Mouse (Mus musculus): ENCODE measurements around the gene Alkal2. TPM values are rescaled to one million over a fixed set of nuclear protein-coding genes. Genes with fewer than 3 reads are reported as not detected.

The Alkal2 gene
- polyA plus RNA-seq, 1 experiment, result not detected

DNA sequence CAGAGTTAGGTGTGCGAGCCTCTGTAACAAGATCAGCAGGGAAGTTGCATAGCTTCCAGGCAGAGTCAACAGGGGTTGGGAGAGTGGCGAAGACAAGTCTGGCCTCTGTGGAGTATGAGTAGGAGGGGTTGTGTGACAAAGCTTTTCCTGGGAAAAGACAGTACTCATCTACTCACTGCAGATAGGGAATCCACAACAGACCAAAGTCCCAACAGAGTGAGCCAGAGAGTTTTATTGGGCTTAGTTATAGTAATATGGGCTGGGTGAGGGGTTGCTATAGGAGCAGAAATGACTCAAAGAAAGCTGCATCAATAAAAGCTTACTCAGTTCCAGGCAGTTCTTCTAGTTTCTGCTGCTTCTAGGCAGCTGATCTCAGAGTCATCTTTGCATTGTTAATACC, 49.2 kb downstream of the Alkal2 start:
- Histone ChIP-seq H3K27ac (ENCODE audit: insufficient read depth, low read length) (no peak overlapping the region), H3K9ac (ENCODE audit: low read depth, poor library complexity, severe bottlenecking) (no peak overlapping the region), H3K4me1 (ENCODE audit: control insufficient read depth, insufficient read depth, low read length) (no peaks in the 10 kb centered on the region), H3K9me3 (replicated peaks; ENCODE audit: control insufficient read depth, insufficient read depth, low read length, poor library complexity, severe bottlenecking) (no peaks in the 10 kb centered on the region), H3K36me3 (ENCODE audit: control insufficient read depth, insufficient read depth, low read length, poor library complexity, severe bottlenecking) (no peaks in the 10 kb centered on the region), H3K4me3 (ENCODE audit: low read depth, low read length) (no peak overlapping the region), H3K27me3 (ENCODE audit: control insufficient read depth, insufficient read depth, low read length, poor library complexity, severe bottlenecking) (no peaks in the 10 kb centered on the region)
- TF ChIP-seq CTCF (IDR thresholded peaks at IDR 0.05; ENCODE audit: low read depth, low read length) (no peak), POLR2A (IDR thresholded peaks at IDR 0.05; ENCODE audit: insufficient read depth, low read length) (no peak), EP300 (IDR thresholded peaks at IDR 0.05; ENCODE audit: insufficient read depth, low read depth, low read length) (no peak)

DNA sequence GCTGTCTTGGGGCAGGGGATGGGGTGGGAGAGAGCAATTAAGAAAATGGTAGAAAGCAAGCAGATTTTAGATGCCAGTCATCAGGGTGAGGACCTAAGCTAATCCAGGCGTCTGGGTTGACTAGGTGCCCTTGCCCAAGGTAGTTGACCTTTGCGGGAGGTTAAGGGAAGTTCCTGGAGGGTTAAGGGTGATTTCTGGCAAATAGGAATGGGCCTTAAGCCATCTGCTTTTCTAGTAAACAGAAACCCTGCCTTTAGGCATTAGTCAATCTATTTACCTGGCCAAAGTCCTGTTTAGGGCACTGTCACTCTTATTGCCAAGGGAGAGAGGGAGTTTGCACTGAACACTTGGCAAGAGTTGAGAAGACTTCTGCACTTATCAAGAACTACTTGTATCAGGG, 52.8 kb downstream of the Alkal2 start:
- Histone ChIP-seq H3K36me3 (ENCODE audit: control insufficient read depth, insufficient read depth, low read length, poor library complexity, severe bottlenecking) (no peaks in the 10 kb centered on the region), H3K4me3 (ENCODE audit: low read depth, low read length) (no peak overlapping the region), H3K9me3 (replicated peaks; ENCODE audit: control insufficient read depth, insufficient read depth, low read length, poor library complexity, severe bottlenecking) (no peaks in the 10 kb centered on the region), H3K27ac (ENCODE audit: insufficient read depth, low read length) (no peak overlapping the region), H3K27me3 (ENCODE audit: control insufficient read depth, insufficient read depth, low read length, poor library complexity, severe bottlenecking) (no peaks in the 10 kb centered on the region), H3K9ac (ENCODE audit: low read depth, poor library complexity, severe bottlenecking) (no peak overlapping the region), H3K4me1 (ENCODE audit: control insufficient read depth, insufficient read depth, low read length) (no peaks in the 10 kb centered on the region)
- TF ChIP-seq CTCF (IDR thresholded peaks at IDR 0.05; ENCODE audit: low read depth, low read length), result no peak
- TF ChIP-seq POLR2A (IDR thresholded peaks at IDR 0.05; ENCODE audit: insufficient read depth, low read length), result no peak
- TF ChIP-seq EP300 (IDR thresholded peaks at IDR 0.05; ENCODE audit: insufficient read depth, low read depth, low read length), result no peak

Other genes with a start within 250 kb of the Alkal2 start
- 105 and 121 TPM in 2 replicates for gene Acp1, start 27.3 kb downstream of the Alkal2 start, polyA plus RNA-seq (2011; ENCODE audit: insufficient read depth, insufficient read length, low read depth, missing spikeins)
- gene Sh3yl1, start 27.3 kb downstream of the Alkal2 start, polyA plus RNA-seq (2011; ENCODE audit: insufficient read depth, insufficient read length, low read depth, missing spikeins), result 11.3 and 13.2 TPM in 2 replicates
- 1.9 and 2.6 TPM in 2 replicates for gene Fam110c, start 189.5 kb downstream of the Alkal2 start, polyA plus RNA-seq (2011; ENCODE audit: insufficient read depth, insufficient read length, low read depth, missing spikeins)

All from ES-Bruce4 (cell line).